Mouse (Mus musculus) intestine, embryonic 14.5 days (tissue): ENCODE data around the gene Rims4. TPM values are rescaled to one million over a fixed set of nuclear protein-coding genes. Genes with fewer than 3 reads are reported as not detected.
A peak's percentile ranks its signal among the peaks of the same experiment; 100 is the strongest.

ENCODE experiments used
- ATAC-seq: fragments of 200-750 bp; cut with Nextera tagmentation; replicated peaks from 2 replicates; pipeline ENCODE4 v1.8.0; 2017; ENCODE audit warnings: low read depth, moderate number of reproducible peaks, moderate TSS enrichment, moderate library complexity; ENCODE audit not compliant: low FRiP score, low TSS enrichment
- DNase-seq: peaks from one replicate; pipeline ENCODE4 v3.0.0-alpha.2; 2018; ENCODE audit warnings: low spot score
- H3K27ac ChIP-seq: fragments of 300-500 bp; sonication (generic); 2 replicates; pipeline ENCODE4 v1.5.1; 2014; ENCODE audit warnings: low read depth, mild to moderate bottlenecking, control low read depth
- H3K27me3 ChIP-seq: fragments of 300-500 bp; sonication (generic); replicated peaks from 2 replicates; pipeline ENCODE4 v1.6.1; 2014; ENCODE audit warnings: low read length, control low read depth; ENCODE audit not compliant: control insufficient read depth, insufficient read depth
- H3K36me3 ChIP-seq: fragments of 300-500 bp; sonication (generic); 2 replicates; pipeline ENCODE4 v1.6.1; 2014; ENCODE audit warnings: low read length, control low read depth; ENCODE audit not compliant: control insufficient read depth, insufficient read depth
- H3K4me1 ChIP-seq: fragments of 300-500 bp; sonication (generic); replicated peaks from 2 replicates; pipeline ENCODE4 v1.6.1; 2014; ENCODE audit warnings: low read length, control low read depth, mixed read lengths; ENCODE audit not compliant: control insufficient read depth, insufficient read depth
- H3K4me2 ChIP-seq: fragments of 300-500 bp; sonication (generic); 2 replicates; pipeline ENCODE4 v1.6.1; 2014; ENCODE audit warnings: low read length
- H3K4me3 ChIP-seq: fragments of 300-500 bp; sonication (generic); 2 replicates; pipeline ENCODE4 v1.5.1; 2014; ENCODE audit warnings: low read depth, low read length, control low read depth, mixed read lengths
- H3K9ac ChIP-seq: fragments of 300-500 bp; sonication (generic); 2 replicates; pipeline ENCODE4 v1.6.1; 2014; ENCODE audit warnings: mild to moderate bottlenecking, low read length
- H3K9me3 ChIP-seq: fragments of 300-500 bp; sonication (generic); 2 replicates; pipeline ENCODE4 v1.6.1; 2016; ENCODE audit warnings: low read length, control low read depth; ENCODE audit not compliant: control insufficient read depth
- WGBS: fragments of 180-500 bp; shearing (Covaris S2); extraction: QIAGEN DNeasy Blood & Tissue Kit; methylation state at CpG from one replicate; pipeline ENCODE4 v1.1.7; 2014; 5-methylcytosine and 5-hydroxymethylcytosine counted together
- polyA plus RNA-seq: library from polyadenylated mRNA; unstranded; fragments of >200 nt; fragmentation: Nextera tagmentation; extraction: Ambion mirVana; gene quantifications from 2 replicates; pipeline ENCODE4 v1.2.1, GENCODE M21; 2014

The Rims4 gene
- polyA plus RNA-seq, 1 experiment from 2014 or later: 0.30 TPM

DNA sequence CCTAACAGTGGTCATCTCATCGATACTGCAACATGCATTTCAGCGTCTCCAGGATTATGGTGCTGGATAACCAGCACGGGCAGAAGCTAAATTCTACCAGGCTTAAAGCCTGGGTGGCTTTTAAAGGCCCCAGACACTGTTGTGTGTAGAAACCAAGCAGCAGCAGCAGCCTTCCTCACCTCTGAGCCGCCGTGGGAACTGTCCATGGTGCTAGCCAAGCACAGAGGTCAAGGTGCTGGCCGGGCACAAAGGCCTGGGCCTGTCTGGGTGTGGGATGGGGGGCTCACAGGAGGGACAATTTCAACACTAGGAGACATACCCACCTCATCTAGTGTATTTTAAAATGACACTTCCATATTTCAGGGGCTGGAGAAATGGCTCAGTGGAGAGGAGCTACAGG lies 29.1 kb downstream of the Rims4 start:
- H3K9ac ChIP-seq: no peak overlapping the region
- no peak overlapping the region for H3K4me3 ChIP-seq
- no peaks in the 10 kb centered on the region for H3K9me3 ChIP-seq
- no peak overlapping the region for H3K27ac ChIP-seq
- no peaks in the 10 kb centered on the region for H3K27me3 ChIP-seq
- H3K36me3 ChIP-seq: no peaks in the 10 kb centered on the region
- H3K4me2 ChIP-seq: no peak overlapping the region
- ATAC-seq (no peak), DNase-seq (peak; percentile 80)
- 24% methylated on average over 6 of the region's 6 CpGs for WGBS
- H3K4me1 ChIP-seq: no peaks in the 10 kb centered on the region

- H3K9ac ChIP-seq: no peak overlapping the region
- ATAC-seq: no peak
- H3K9me3 ChIP-seq: no peaks in the 10 kb centered on the region
- no peaks in the 10 kb centered on the region for H3K4me1 ChIP-seq
- DNase-seq: no peak
- H3K36me3 ChIP-seq: no peaks in the 10 kb centered on the region
- 61% methylated on average over 17 of the region's 17 CpGs for WGBS
- no peak overlapping the region for H3K4me2 ChIP-seq
- no peaks in the 10 kb centered on the region for H3K27me3 ChIP-seq
- H3K27ac ChIP-seq: no peak overlapping the region
- H3K4me3 ChIP-seq: no peak overlapping the region
Observed at GRCm38 (mm10) chr2:163882859-163883652, 35.4 kb downstream of the Rims4 start.

- H3K27me3 ChIP-seq: no peaks in the 10 kb centered on the region
- no peak overlapping the region for H3K4me2 ChIP-seq
- no peaks in the 10 kb centered on the region for H3K9me3 ChIP-seq
- no peaks in the 10 kb centered on the region for H3K36me3 ChIP-seq
- no peak overlapping the region for H3K27ac ChIP-seq
- H3K4me3 ChIP-seq: no peak overlapping the region
- no peak for ATAC-seq
- DNase-seq: no peak
- 81% methylated on average over 6 of the region's 6 CpGs for WGBS
- no peak overlapping the region for H3K9ac ChIP-seq
- H3K4me1 ChIP-seq: no peaks in the 10 kb centered on the region
Observed at GRCm38 (mm10) chr2:163880891-163881290, 37.6 kb downstream of the Rims4 start.

DNA sequence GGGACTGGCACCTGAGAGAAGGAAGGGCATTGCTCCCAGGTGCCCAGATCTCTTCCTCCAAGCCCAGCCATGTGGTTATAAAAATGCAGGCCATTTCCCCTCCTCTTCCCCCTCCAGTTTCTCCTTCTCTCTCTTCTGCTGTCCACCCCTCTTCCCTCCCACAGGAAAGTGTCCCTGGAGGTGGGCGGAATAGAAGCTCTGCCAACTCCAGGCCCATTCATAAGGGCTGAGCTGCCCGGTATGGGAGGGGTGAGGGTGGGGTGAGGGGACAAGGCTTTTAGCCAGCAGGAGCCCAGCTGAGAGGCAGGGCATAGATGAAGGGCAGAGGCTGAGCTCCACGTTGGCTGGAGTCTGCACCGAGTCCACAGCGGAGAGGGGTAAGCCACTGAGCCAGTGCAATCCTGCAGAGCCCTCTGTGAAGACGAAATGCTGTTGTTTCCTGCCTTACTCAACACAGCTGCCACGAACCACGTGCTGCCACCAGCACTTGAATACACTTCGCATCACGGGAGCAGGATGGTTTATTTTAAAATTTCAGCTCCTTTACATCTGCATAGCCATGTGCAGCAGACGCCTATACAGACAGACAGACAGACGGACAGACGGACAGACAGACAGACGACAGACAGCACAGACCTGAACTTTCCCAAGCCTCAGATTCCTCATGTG lies 41.5 kb downstream of the Rims4 start:
- Histone ChIP-seq H3K27ac (no peak overlapping the region), H3K4me2 (no peak overlapping the region), H3K4me3 (no peak overlapping the region), H3K36me3 (no peaks in the 10 kb centered on the region), H3K27me3 (no peaks in the 10 kb centered on the region), H3K9ac (no peak overlapping the region), H3K4me1 (no peaks in the 10 kb centered on the region), H3K9me3 (no peaks in the 10 kb centered on the region)
- no peak for DNase-seq
- WGBS: 65% methylated on average over 14 of the region's 14 CpGs
- ATAC-seq: no peak

DNA sequence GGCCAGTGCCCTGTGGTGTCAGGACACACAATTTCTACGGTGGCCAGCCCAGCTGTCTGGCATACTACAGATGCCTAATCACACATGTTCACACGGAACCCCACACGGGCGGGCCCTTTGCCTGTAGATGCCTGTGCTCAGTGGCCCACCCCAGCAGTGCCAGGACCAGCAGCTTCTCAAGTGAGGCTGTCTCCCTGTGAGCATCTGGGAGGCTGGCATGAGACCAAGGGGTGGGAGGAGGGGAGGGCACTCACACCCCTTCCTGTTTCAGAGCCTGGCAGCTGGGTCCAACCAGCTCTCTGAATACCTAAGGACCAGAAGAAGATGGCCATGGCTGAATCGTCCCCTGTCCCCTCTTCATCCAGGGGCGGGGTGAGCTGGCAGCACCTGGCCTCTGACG lies 43.0 kb downstream of the Rims4 start:
- no peaks in the 10 kb centered on the region for H3K4me1 ChIP-seq
- no peak for ATAC-seq
- H3K9ac ChIP-seq: no peak overlapping the region
- no peak overlapping the region for H3K27ac ChIP-seq
- no peak overlapping the region for H3K4me3 ChIP-seq
- 81% methylated on average over 7 of the region's 7 CpGs for WGBS
- no peak overlapping the region for H3K4me2 ChIP-seq
- DNase-seq: no peak
- no peaks in the 10 kb centered on the region for H3K9me3 ChIP-seq
- no peaks in the 10 kb centered on the region for H3K27me3 ChIP-seq
- H3K36me3 ChIP-seq: no peaks in the 10 kb centered on the region

- 50% methylated on average over 5 of the region's 5 CpGs for WGBS
Observed at GRCm38 (mm10) chr2:163874877-163875276, 43.6 kb downstream of the Rims4 start.

DNA sequence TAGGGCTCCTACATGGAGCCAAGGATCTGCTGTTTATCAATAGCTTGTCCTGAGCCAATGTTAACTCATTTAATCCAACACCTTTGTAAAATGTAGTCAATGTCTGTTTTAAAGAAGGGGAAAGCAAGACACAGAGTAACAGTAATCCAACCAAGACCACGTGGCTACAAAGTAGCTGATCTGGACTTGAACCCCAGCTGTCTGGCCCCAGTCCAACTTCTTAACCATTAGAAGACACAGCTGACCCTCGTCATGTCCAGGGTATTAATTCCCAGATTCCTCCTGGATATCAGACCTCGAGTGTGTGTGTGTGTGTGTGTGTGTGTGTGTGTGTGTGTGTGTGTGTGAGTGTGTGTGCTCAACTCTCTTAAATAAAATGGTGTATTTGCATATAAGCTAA lies 46.6 kb downstream of the Rims4 start:
- DNase-seq: no peak
- Histone ChIP-seq H3K36me3 (no peaks in the 10 kb centered on the region), H3K4me1 (no peaks in the 10 kb centered on the region), H3K9ac (no peak overlapping the region), H3K27ac (no peak overlapping the region), H3K27me3 (no peaks in the 10 kb centered on the region), H3K9me3 (no peaks in the 10 kb centered on the region), H3K4me2 (no peak overlapping the region), H3K4me3 (no peak overlapping the region)
- ATAC-seq: no peak
- 42% methylated on average over 3 of the region's 3 CpGs for WGBS

More at GRCm38 (mm10) chr2:163874877-163875276, 43.6 kb downstream of the Rims4 start:
- H3K9ac ChIP-seq: no peak overlapping the region
- no peak overlapping the region for H3K4me2 ChIP-seq
- no peak for DNase-seq
- no peaks in the 10 kb centered on the region for H3K27me3 ChIP-seq
- H3K4me3 ChIP-seq: no peak overlapping the region
- H3K4me1 ChIP-seq: no peaks in the 10 kb centered on the region
- no peak overlapping the region for H3K27ac ChIP-seq
- no peaks in the 10 kb centered on the region for H3K9me3 ChIP-seq
- no peak for ATAC-seq
- H3K36me3 ChIP-seq: no peaks in the 10 kb centered on the region

GRCm38 (mm10) chr2:163871266-163871665 lies 47.2 kb downstream of the Rims4 start:
- DNase-seq (no peak), ATAC-seq (no peak)
- 85% methylated on average over 4 of the region's 4 CpGs for WGBS
- no peaks in the 10 kb centered on the region for H3K27me3 ChIP-seq
- H3K4me2 ChIP-seq: no peak overlapping the region
- no peak overlapping the region for H3K27ac ChIP-seq
- no peak overlapping the region for H3K4me3 ChIP-seq
- no peak overlapping the region for H3K9ac ChIP-seq
- no peaks in the 10 kb centered on the region for H3K9me3 ChIP-seq
- no peaks in the 10 kb centered on the region for H3K36me3 ChIP-seq
- H3K4me1 ChIP-seq: no peaks in the 10 kb centered on the region

DNA sequence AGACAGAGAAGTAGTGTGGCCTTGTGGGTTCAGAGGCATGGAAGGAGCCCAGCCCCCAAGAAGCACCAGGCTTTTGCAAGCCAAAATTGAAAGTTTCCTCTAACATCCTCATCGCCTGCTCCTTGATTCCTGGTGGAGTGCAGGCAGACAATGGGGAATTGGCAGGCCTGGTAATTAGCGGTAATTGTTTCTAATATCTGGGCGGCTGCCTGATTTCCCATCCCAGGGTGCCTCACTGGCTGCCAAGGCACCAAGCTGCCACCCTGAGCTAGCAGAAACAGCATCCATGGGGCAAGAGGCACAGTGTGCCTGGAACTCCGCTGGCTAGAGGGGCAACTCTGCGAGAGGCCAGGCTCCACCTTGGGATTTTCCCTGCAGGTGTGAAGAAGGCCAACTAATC lies 48.7 kb downstream of the Rims4 start:
- Histone ChIP-seq H3K9ac (no peak overlapping the region), H3K27me3 (no peaks in the 10 kb centered on the region), H3K4me2 (no peak overlapping the region), H3K4me3 (no peak overlapping the region), H3K4me1 (no peaks in the 10 kb centered on the region), H3K9me3 (no peaks in the 10 kb centered on the region), H3K36me3 (no peaks in the 10 kb centered on the region), H3K27ac (no peak overlapping the region)
- no peak for ATAC-seq
- WGBS: 46% methylated on average over 5 of the region's 5 CpGs
- no peak for DNase-seq
